Mouse (Mus musculus) testis, adult 2 months (tissue): Measurements from ENCODE around the gene Gm7356. TPM values are rescaled to one million over a fixed set of nuclear protein-coding genes. Genes with fewer than 3 reads are reported as not detected.
"Not testable (repeated sequence)": the region's sequence is repeated elsewhere in the genome, so short reads cannot be mapped to it uniquely, and the experiment has no call there.

Experiments
- H3K27ac ChIP-seq: fragments of 200-500 bp; 2 replicates; pipeline ENCODE4 v1.5.1; 2012; ENCODE audit warnings: low read depth, low read length; ENCODE audit not compliant: control insufficient read depth, insufficient read depth
- H3K27me3 ChIP-seq: fragments of 200-500 bp; 2 replicates; pipeline ENCODE4 v1.6.1; 2012; ENCODE audit warnings: mild to moderate bottlenecking, low read length, moderate library complexity; ENCODE audit not compliant: control insufficient read depth, insufficient read depth
- H3K36me3 ChIP-seq: fragments of 200-500 bp; 2 replicates; pipeline ENCODE4 v1.6.1; 2012; ENCODE audit warnings: mild to moderate bottlenecking, low read length; ENCODE audit not compliant: control insufficient read depth, insufficient read depth
- H3K4me1 ChIP-seq: fragments of 200-500 bp; 2 replicates; pipeline ENCODE4 v1.6.1; 2012; ENCODE audit warnings: low read length; ENCODE audit not compliant: control insufficient read depth, insufficient read depth
- H3K4me3 ChIP-seq: fragments of 200-500 bp; 2 replicates; pipeline ENCODE4 v1.5.1; 2012; ENCODE audit warnings: low read depth, mild to moderate bottlenecking, low read length, moderate library complexity, mixed read lengths; ENCODE audit not compliant: control insufficient read depth
- CTCF ChIP-seq: fragments of 200-500 bp; IDR thresholded peaks from 2 replicates; pipeline ENCODE4 v1.5.1; 2012; ENCODE audit warnings: low read depth, mild to moderate bottlenecking, inconsistent platforms, low read length, moderate library complexity; ENCODE audit not compliant: control insufficient read depth, insufficient read depth, insufficient replicate concordance
- POLR2A ChIP-seq: fragments of 200-500 bp; IDR thresholded peaks from 2 replicates; pipeline ENCODE4 v1.6.1; 2012; ENCODE audit warnings: low read depth, mild to moderate bottlenecking, inconsistent platforms, low read length, moderate library complexity; ENCODE audit not compliant: control insufficient read depth
- polyA plus RNA-seq: library from polyadenylated mRNA; depleted of rRNA; stranded (reverse); fragments of >200 nt; gene quantifications from 2 replicates; pipeline ENCODE4 v1.2.3, GENCODE M21; 2012; rRNA removed

Gm7356 gene
- 29.2 and 37.8 TPM in 2 replicates for polyA plus RNA-seq

DNA sequence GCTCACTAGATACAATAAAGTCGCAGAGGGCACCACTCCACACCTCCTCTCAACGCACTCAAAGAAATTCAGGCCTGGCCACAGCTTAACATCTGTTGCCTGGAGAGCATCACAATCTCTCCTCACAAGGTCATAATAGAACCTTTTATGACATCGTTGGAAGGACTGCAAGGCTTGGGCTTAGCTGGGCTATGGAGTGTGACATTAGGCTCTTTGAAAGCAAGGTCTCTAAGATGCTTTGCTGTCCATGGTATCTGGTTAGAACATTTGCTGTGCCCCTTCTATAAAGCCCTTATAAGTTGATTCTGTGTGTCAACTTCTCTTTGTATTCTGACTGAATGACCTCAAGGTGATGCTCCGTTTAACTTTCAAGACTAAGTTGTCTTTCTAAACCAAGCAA, at the start of gene Gm7356:
Gene Gm7356 (minus strand): TSS at position 101 of the 400 bp plus-strand sequence.
- not testable (repeated sequence) for H3K27ac ChIP-seq, H3K27me3 ChIP-seq, H3K36me3 ChIP-seq, H3K4me1 ChIP-seq
- peak within 1 kb of the TSS; percentile 68 for H3K4me3 ChIP-seq

DNA sequence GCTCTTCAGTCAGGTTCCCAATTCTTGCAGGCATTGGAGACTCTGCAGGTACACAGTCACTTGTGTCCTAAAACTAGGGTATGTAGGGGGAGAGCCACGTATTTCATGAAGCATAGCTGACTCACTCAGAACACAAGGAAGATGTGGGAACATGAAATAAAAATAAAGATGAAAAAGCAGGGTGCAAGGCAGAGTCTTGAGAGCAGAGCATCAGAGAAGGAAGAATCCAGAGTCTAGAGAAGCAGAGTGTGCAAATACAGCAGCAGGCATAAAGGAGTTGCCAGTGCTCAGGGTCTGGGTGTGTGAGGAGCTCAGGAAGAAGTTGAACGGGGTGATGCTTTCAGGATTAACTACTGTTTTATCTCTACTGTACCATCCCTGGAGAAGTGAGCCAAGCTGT, 38.4 kb upstream of the Gm7356 start:
- not testable (repeated sequence) for H3K36me3 ChIP-seq, H3K27ac ChIP-seq, H3K4me3 ChIP-seq, H3K27me3 ChIP-seq, H3K4me1 ChIP-seq

DNA sequence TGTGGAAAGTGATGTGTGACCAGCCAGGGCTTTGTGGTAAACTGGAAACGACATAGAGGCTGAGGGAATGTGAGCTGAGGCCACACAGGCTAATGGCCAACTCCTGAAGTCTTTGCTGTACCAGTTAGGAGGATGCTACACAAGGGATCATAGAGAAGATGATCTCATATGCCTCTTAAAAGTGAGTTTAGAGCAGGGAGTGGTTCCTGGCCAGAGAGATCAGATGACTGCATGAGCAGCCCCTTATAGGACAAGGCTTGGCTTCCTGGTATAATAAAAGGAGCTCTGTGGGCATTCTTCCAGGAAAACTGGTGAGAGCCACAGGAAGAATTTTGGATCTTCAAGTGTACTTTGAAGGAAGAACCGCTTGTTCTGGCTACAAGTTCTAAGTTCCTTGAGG, 33.5 kb upstream of the Gm7356 start:
- H3K4me3 ChIP-seq, H3K27ac ChIP-seq, H3K36me3 ChIP-seq, H3K4me1 ChIP-seq, H3K27me3 ChIP-seq: not testable (repeated sequence)

DNA sequence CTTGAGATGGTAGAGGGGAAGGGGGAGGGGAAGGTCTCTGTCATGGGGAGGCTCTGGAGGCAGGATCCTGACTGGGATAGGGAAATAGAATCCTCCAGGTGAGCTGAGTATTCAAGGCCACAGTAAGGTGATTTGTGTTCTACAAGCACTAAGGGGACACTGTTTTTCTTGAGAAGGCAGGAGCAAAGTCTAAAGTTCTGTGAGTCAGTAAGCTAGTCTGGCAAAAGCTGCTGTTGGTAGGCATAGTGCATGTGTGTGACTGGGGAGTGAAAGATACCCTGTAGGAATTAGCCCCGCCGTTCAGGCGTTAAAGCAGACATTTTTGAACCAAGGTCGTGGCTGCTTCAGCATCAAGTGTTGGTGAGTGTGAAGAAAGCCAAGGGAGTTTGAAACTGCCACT, 32.6 kb upstream of the Gm7356 start:
- not testable (repeated sequence) for H3K27ac ChIP-seq, H3K4me1 ChIP-seq, H3K4me3 ChIP-seq, H3K27me3 ChIP-seq, H3K36me3 ChIP-seq

DNA sequence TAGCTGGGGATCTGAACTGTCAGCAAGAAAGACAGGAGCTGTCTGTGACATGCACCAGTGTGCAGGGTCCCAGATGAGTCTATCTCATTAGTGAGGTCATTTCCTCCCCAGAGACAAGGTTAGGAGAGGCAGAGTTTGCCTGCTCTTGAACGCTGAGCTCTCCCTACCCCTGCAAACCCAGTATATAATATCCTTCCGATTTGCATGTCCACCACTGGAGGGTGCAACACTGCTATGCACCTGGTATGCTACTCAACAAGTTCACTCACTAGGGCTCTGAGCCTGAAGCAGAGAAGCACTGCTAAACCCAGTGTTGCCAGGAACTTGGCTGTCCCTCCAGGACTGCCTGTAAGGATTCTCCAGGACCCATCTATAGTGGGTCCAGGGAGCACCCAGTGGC, 10.1 kb downstream of the Gm7356 start:
- H3K36me3 ChIP-seq, H3K4me1 ChIP-seq, H3K4me3 ChIP-seq, H3K27me3 ChIP-seq, H3K27ac ChIP-seq: not testable (repeated sequence)

DNA sequence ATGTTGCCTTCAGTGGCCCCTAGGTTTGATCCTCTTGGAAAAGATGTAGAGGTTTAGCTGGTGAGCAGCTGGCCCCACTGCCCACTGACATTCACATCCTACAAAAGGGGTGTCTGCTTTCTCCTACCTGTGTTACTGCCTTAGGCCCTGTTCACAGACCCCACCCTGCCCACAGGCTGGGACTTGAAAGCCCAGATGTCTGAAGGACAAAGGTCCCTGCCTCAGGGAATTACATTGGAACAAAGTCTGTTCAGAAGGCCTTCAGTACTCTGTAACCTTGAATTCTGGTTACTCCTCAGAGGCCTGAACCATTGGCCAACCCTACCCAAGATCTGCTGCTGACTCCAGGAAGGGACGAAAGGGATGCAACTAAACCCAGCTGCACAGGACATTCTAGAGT, 15.8 kb downstream of the Gm7356 start:
- Histone ChIP-seq H3K4me1 (no peaks in the 10 kb centered on the region), H3K27ac (no peak overlapping the region), H3K27me3 (no peaks in the 10 kb centered on the region), H3K4me3 (no peak overlapping the region), H3K36me3 (no peaks in the 10 kb centered on the region)
- no peak for TF ChIP-seq POLR2A
- TF ChIP-seq CTCF = no peak

DNA sequence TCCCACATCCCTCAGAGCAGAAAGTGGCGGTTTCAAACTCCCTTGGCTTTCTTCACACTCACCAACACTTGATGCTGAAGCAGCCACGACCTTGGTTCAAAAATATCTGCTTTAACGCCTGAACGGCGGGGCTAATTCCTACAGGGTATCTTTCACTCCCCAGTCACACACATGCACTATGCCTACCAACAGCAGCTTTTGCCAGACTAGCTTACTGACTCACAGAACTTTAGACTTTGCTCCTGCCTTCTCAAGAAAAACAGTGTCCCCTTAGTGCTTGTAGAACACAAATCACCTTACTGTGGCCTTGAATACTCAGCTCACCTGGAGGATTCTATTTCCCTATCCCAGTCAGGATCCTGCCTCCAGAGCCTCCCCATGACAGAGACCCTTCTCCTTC, 32.7 kb downstream of the Gm7356 start:
- H3K27ac ChIP-seq, H3K4me1 ChIP-seq, H3K27me3 ChIP-seq, H3K36me3 ChIP-seq, H3K4me3 ChIP-seq: not testable (repeated sequence)

DNA sequence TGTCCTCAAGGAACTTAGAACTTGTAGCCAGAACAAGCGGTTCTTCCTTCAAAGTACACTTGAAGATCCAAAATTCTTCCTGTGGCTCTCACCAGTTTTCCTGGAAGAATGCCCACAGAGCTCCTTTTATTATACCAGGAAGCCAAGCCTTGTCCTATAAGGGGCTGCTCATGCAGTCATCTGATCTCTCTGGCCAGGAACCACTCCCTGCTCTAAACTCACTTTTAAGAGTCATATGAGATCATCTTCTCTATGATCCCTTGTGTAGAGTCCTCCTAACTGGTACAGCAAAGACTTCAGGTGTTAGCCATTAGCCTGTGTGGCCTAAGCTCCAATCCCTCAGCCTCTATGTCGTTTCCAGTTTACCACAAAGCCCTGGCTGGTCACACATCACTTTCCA, 33.6 kb downstream of the Gm7356 start:
- not testable (repeated sequence) for H3K27ac ChIP-seq, H3K4me3 ChIP-seq, H3K36me3 ChIP-seq, H3K4me1 ChIP-seq, H3K27me3 ChIP-seq

DNA sequence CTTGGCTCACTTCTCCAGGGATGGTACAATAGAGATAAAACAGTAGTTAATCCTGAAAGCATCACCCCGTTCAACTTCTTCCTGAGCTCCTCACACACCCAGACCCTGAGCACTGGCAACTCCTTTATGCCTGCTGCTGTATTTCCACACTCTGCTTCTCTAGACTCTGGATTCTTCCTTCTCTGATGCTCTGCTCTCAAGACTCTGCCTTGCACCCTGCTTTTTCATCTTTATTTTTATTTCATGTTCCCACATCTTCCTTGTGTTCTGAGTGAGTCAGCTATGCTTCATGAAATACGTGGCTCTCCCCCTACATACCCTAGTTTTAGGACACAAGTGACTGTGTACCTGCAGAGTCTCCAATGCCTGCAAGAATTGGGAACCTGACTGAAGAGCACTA, 38.5 kb downstream of the Gm7356 start:
- H3K4me3 ChIP-seq, H3K27me3 ChIP-seq, H3K4me1 ChIP-seq, H3K27ac ChIP-seq, H3K36me3 ChIP-seq: not testable (repeated sequence)

DNA sequence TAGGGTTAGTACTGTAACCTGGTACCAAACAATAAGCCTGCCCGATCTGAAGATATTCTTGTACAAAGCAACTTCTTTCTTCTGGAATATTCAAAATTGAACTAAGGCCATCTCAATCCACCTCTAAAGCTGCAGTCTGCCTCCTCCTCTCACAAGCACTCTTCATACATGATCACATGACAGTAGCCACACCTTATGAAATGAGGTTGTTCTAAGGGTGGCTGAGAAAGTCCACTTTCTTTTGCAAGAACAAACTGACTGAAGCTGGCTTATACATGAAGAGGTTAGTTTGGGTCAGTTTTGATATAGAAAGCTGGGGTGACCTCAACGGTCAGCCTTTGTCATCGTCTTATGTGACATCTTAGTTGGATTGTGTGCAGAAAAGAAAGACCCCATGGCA, 41.3 kb downstream of the Gm7356 start:
- H3K36me3 ChIP-seq, H3K4me3 ChIP-seq, H3K27ac ChIP-seq, H3K4me1 ChIP-seq, H3K27me3 ChIP-seq: not testable (repeated sequence)

DNA sequence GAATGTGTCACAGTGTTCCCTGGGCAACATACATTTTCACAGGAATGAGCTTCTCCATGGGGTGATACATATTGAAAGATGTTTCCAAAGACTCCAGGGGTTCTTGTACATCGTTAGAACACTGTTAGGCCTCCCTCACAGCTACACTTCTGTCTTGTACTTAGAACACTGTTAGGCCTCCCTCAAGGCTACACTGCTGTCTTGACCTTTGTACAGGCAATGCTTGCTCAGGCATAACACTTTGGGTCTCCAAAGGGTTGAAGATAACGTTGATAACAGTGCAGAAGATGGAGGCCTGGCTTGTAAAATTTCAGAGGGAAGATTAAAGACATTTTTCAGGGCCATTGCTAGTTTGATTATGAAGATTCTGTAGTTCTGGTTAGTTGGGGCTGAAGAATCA, 45.4 kb downstream of the Gm7356 start:
- not testable (repeated sequence) for H3K27ac ChIP-seq, H3K27me3 ChIP-seq, H3K36me3 ChIP-seq, H3K4me1 ChIP-seq, H3K4me3 ChIP-seq

DNA sequence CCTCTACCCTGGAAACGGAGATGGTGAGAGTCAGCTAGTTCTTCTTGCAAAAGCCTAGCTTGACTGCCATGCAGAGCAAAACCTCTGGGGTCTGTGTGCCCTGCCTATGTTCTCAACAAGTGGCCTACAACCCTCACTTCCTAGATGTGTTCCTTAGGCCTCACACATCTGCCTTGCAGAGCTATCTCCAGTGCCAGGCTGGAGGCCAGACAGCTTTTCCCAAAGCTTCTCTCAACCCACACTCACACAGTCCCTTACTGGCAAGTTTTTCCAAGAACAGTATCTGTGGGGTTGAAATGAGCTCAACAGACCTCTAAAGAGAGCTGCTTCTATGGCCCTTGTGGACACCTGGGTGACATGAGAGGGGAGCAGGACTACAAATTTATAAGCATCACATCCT, 51.9 kb downstream of the Gm7356 start:
- not testable (repeated sequence) for H3K27ac ChIP-seq, H3K4me1 ChIP-seq, H3K36me3 ChIP-seq, H3K27me3 ChIP-seq, H3K4me3 ChIP-seq
